Mouse (Mus musculus): ENCODE results near the gene Hpca.

- TF ChIP-seq GATA1 (IDR thresholded peaks at IDR 0.05; ENCODE audit: low read length): no peak
- no peak for TF ChIP-seq TAL1 (IDR thresholded peaks at IDR 0.05; ENCODE audit: low read length)
Observed at GRCm38 (mm10) chr4:129122719-129123118, 883 bp upstream of the Hpca start.
